In the genomic region with DNA sequence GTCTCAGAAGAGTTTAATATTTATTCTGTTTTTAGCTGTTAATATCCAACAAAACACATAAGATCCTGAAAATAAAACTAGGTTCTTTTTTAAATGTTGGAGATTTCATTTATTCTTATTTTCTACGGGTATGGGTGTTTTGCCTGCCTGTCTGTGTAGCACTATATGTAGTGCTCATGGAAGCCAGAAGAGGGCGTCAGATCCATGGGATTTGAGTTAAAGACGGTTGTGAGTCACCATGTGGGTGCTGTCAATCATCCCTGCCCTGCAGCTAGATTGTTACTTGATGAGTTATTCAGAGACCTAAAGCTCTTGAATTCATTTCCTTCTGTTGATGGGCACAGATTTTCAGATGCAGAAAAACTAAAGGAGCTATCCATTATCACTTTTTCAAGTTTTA, we compare ENCODE assay signal across 16 mouse cellular contexts.
A peak's percentile ranks its signal among the peaks of the same experiment; 100 is the strongest.
DNase-seq lines count a peak whose midpoint lies in the region; ATAC-seq and TF ChIP-seq lines count a peak whose summit lies in the region.
"Had no signal": no experiment of that assay in that cellular context is flagged by ENCODE, and none has a peak within 500 bp of the region (broad histone marks: within the 10 kb centered on the region; RNA-seq: fewer than 3 reads in every experiment).

No protein-coding gene starts in this region.

- 48% methylated on average over 3 of the region's 3 CpGs for WGBS in kidney, adult 2 months

- TF ChIP-seq CTCF in kidney, adult 2 months (conservative IDR thresholded peaks at IDR 0.05; ENCODE audit: insufficient read depth, insufficient read length, low read depth, low read length) = 0 out of 2 replicates have a peak, but pooled peaks have one; percentile 12

- no peak overlapping the region for H3K27ac ChIP-seq in kidney, adult 2 months (ENCODE audit: insufficient read depth, low read depth, low read length)
- H3K27ac ChIP-seq: embryonic facial prominence, embryonic 12.5 days; forebrain, embryonic 12.5 days; hindbrain, embryonic 13.5 days; limb, embryonic 13.5 days; lung, embryonic 15.5 days; midbrain, embryonic 10.5 days had no signal

- TF ChIP-seq POLR2A in kidney, adult 2 months (IDR thresholded peaks at IDR 0.05; ENCODE audit: low read depth, low read length) = no peak

- H3K27me3 ChIP-seq in kidney, adult 2 months (replicated peaks; ENCODE audit: control insufficient read depth, insufficient read depth, low read length) = no peaks in the 10 kb centered on the region
- H3K27me3 ChIP-seq: embryonic facial prominence, embryonic 12.5 days; forebrain, embryonic 12.5 days; hindbrain, embryonic 13.5 days; lung, embryonic 15.5 days had no signal

- peak; percentile 20 for DNase-seq in adrenal gland, adult 2 months
- DNase-seq in adrenal gland, adult 8-10 months = no peak
- no peak for DNase-seq in kidney, adult 2 months
- no peak for DNase-seq in kidney, adult 18-20 months
- DNase-seq in 3T3-L1 (ENCODE audit: low read depth, low spot score) = peak; percentile 77
- peak; percentile 67 for DNase-seq in ZHBTc4 (ENCODE audit: low read depth, low spot score)
- no peak for DNase-seq in right cerebral cortex, postnatal 10 days (ENCODE audit: low spot score in 2 of 2)
- DNase-seq: layer of hippocampus, postnatal 36 days had no signal

- no peak overlapping the region for H3K4me3 ChIP-seq in kidney, adult 2 months (ENCODE audit: insufficient read depth, low read depth, low read length)
- H3K4me3 ChIP-seq: embryonic facial prominence, embryonic 12.5 days; forebrain, embryonic 12.5 days; heart, embryonic 12.5 days; hindbrain, embryonic 13.5 days; limb, embryonic 13.5 days; lung, embryonic 15.5 days; midbrain, embryonic 10.5 days had no signal

- H3K36me3 ChIP-seq in kidney, adult 2 months (ENCODE audit: control insufficient read depth, insufficient read depth, low read length) = no peaks in the 10 kb centered on the region
- H3K36me3 ChIP-seq: embryonic facial prominence, embryonic 12.5 days; forebrain, embryonic 12.5 days; heart, embryonic 12.5 days; hindbrain, embryonic 13.5 days; limb, embryonic 13.5 days; lung, embryonic 15.5 days; midbrain, embryonic 10.5 days had no signal

- H3K4me1 ChIP-seq in kidney, adult 2 months (ENCODE audit: control insufficient read depth, insufficient read depth, low read length) = no peaks in the 10 kb centered on the region
- H3K4me1 ChIP-seq: embryonic facial prominence, embryonic 12.5 days; heart, embryonic 12.5 days; limb, embryonic 13.5 days; lung, embryonic 15.5 days had no signal

- no peak for ATAC-seq in inflammation-experienced regulatory T-cells, adult 6 months

Comparison
In these comparisons a context has a peak if more than half of its experiments do, and no peak if none do; other contexts are left out.
1. DNase-seq: peak in adrenal gland, adult 2 months (single experiment), 3T3-L1 (single experiment) and ZHBTc4 (single experiment); none in adrenal gland, adult 8-10 months (single experiment), kidney, adult 2 months (single experiment), kidney, adult 18-20 months (single experiment) and right cerebral cortex, postnatal 10 days (0 of 2).